Mouse (Mus musculus) activated CD4-positive, CD25-positive, alpha-beta regulatory T cell, adult 4 months (primary cell): Measurements from ENCODE around the gene Ranbp10. TPM values are rescaled to one million over a fixed set of nuclear protein-coding genes. Genes with fewer than 3 reads are reported as not detected.

Experiments used
- polyA plus RNA-seq, 2 experiments: library from polyadenylated mRNA; unstranded; fragments of 100-300 nt; shearing (Covaris generic); gene quantifications; one replicate each; pipeline ENCODE4 v1.2.1; 2017

Gene Ranbp10
- polyA plus RNA-seq, 2 experiments from 2014 or later = 6.6 to 7.0 TPM

Other genes starting within 250 kb of the Ranbp10 start
- gene Ripor1, start 222.1 kb downstream of the Ranbp10 start, polyA plus RNA-seq = 1 to 10 TPM; 6.7 to 7.9 TPM
- gene Ctcf, start 190.8 kb downstream of the Ranbp10 start, polyA plus RNA-seq = 10 to 100 TPM; 51.3 to 61.4 TPM
- gene Agrp, start 190.0 kb downstream of the Ranbp10 start, polyA plus RNA-seq = under 1 TPM in 1 of 2 experiments, not detected in 1; 0.87 TPM
- gene Carmil2, start 141.1 kb downstream of the Ranbp10 start, polyA plus RNA-seq = 1 to 10 TPM; 6.0 to 7.9 TPM
- gene Acd, start 126.2 kb downstream of the Ranbp10 start, polyA plus RNA-seq = 10 to 100 TPM; 50.0 to 57.3 TPM
- 10 to 100 TPM; 10.8 to 13.8 TPM for gene Pard6a, start 126.2 kb downstream of the Ranbp10 start, polyA plus RNA-seq
- not detected for gene 4933405L10Rik, start 119.7 kb downstream of the Ranbp10 start, polyA plus RNA-seq
- gene Enkd1, start 119.1 kb downstream of the Ranbp10 start, polyA plus RNA-seq = 1 to 10 TPM; 1.4 to 3.8 TPM
- 1 to 10 TPM; 1.8 to 4.3 TPM for gene Gfod2, start 68.7 kb downstream of the Ranbp10 start, polyA plus RNA-seq
- not detected for gene Tsnaxip1, start 381 bp upstream of the Ranbp10 start, polyA plus RNA-seq
- gene Cenpt, start 25.9 kb upstream of the Ranbp10 start, polyA plus RNA-seq = 10 to 100 TPM; 16.1 to 18.6 TPM
- 1 to 10 TPM; 7.0 to 7.4 TPM for gene Thap11, start 27.8 kb upstream of the Ranbp10 start, polyA plus RNA-seq
- 100 to 1,000 TPM in 1 of 2 experiments, 1 to 10 TPM in 1; 5.1 to 101 TPM for gene Nutf2, start 33.2 kb upstream of the Ranbp10 start, polyA plus RNA-seq
- 10 to 100 TPM; 24.6 to 32.7 TPM for gene Edc4, start 53.5 kb upstream of the Ranbp10 start, polyA plus RNA-seq
- 1 to 10 TPM in 1 of 2 experiments, not detected in 1; 1.3 TPM for gene Nrn1l, start 66.2 kb upstream of the Ranbp10 start, polyA plus RNA-seq
- gene Pskh1, start 73.1 kb upstream of the Ranbp10 start, polyA plus RNA-seq = 10 to 100 TPM in 1 of 2 experiments, 1 to 10 TPM in 1; 8.1 to 11.3 TPM
- gene Ctrl, start 106.5 kb upstream of the Ranbp10 start, polyA plus RNA-seq = 1 to 10 TPM; 3.2 to 3.3 TPM
- gene Psmb10, start 111.1 kb upstream of the Ranbp10 start, polyA plus RNA-seq = 100 to 1,000 TPM; 368 to 402 TPM
- under 1 TPM; 0.25 to 0.61 TPM for gene Lcat, start 116.0 kb upstream of the Ranbp10 start, polyA plus RNA-seq
- 1 to 10 TPM; 3.8 to 8.1 TPM for gene Slc12a4, start 138.7 kb upstream of the Ranbp10 start, polyA plus RNA-seq
- gene Dpep3, start 152.1 kb upstream of the Ranbp10 start, polyA plus RNA-seq = not detected
- gene Dus2, start 164.0 kb upstream of the Ranbp10 start, polyA plus RNA-seq = 10 to 100 TPM; 25.7 to 28.8 TPM
- gene Dpep2nb, start 178.6 kb upstream of the Ranbp10 start, polyA plus RNA-seq = not detected
- gene Ddx28, start 184.5 kb upstream of the Ranbp10 start, polyA plus RNA-seq = 10 to 100 TPM in 1 of 2 experiments, 1 to 10 TPM in 1; 9.7 to 12.1 TPM
- gene Nfatc3, start 231.5 kb upstream of the Ranbp10 start, polyA plus RNA-seq = 10 to 100 TPM; 30.0 to 31.5 TPM